Mouse (Mus musculus) midbrain, embryonic 15.5 days (tissue): Measurements from ENCODE around the gene Tnfrsf13b. TPM values are rescaled to one million over a fixed set of nuclear protein-coding genes. Genes with fewer than 3 reads are reported as not detected.
A peak's percentile ranks its signal among the peaks of the same experiment; 100 is the strongest.

Experiments used
- ATAC-seq: fragments of 200-750 bp; cut with Nextera tagmentation; replicated peaks from 2 replicates; pipeline ENCODE4 v1.8.0; 2017; ENCODE audit warnings: moderate TSS enrichment
- H3K27ac ChIP-seq: fragments of 300-500 bp; sonication (generic); 2 replicates; pipeline ENCODE4 v1.5.1; 2015; ENCODE audit warnings: mild to moderate bottlenecking, inconsistent platforms
- H3K27me3 ChIP-seq: fragments of 300-500 bp; sonication (generic); replicated peaks from 2 replicates; pipeline ENCODE4 v1.6.1; 2015; ENCODE audit warnings: inconsistent platforms
- H3K36me3 ChIP-seq: fragments of 300-500 bp; sonication (generic); replicated peaks from 2 replicates; pipeline ENCODE4 v1.6.1; 2015; ENCODE audit warnings: inconsistent platforms
- H3K4me1 ChIP-seq: fragments of 300-500 bp; sonication (generic); 2 replicates; pipeline ENCODE4 v1.6.1; 2015; ENCODE audit warnings: inconsistent platforms
- H3K4me2 ChIP-seq: fragments of 300-500 bp; sonication (generic); 2 replicates; pipeline ENCODE4 v1.6.1; 2015; ENCODE audit warnings: inconsistent platforms, mild to moderate bottlenecking, moderate library complexity
- H3K4me3 ChIP-seq: fragments of 300-500 bp; sonication (generic); 2 replicates; pipeline ENCODE4 v1.5.1; 2015; ENCODE audit warnings: mild to moderate bottlenecking, inconsistent platforms
- H3K9ac ChIP-seq: fragments of 300-500 bp; sonication (generic); 2 replicates; pipeline ENCODE4 v1.6.1; 2015; ENCODE audit warnings: mild to moderate bottlenecking, inconsistent platforms
- H3K9me3 ChIP-seq: fragments of 300-500 bp; sonication (generic); 2 replicates; pipeline ENCODE4 v1.6.1; 2016; ENCODE audit warnings: inconsistent platforms
- WGBS: fragments of 180-500 bp; shearing (Covaris S2); methylation state at CpG from one replicate; pipeline ENCODE4 v1.1.7; 2015; ENCODE audit warnings: mixed read lengths; 5-methylcytosine and 5-hydroxymethylcytosine counted together
- polyA plus RNA-seq: library from polyadenylated mRNA; unstranded; fragments of >200 nt; fragmentation: Nextera tagmentation; extraction: Ambion mirVana; gene quantifications from 2 replicates; pipeline ENCODE4 v1.2.1, GENCODE M21; 2015

The Tnfrsf13b gene
- 0.57 and 1.1 TPM in 2 replicates for polyA plus RNA-seq

- no peaks in the 10 kb centered on the region for H3K27me3 ChIP-seq
- no peak for ATAC-seq
- H3K36me3 ChIP-seq = no peaks in the 10 kb centered on the region
- 87% methylated on average over 23 of the region's 23 CpGs for WGBS
- no peaks in the 10 kb centered on the region for H3K4me1 ChIP-seq
- H3K9ac ChIP-seq = no peak within 1 kb of the TSS
- no peak within 1 kb of the TSS for H3K27ac ChIP-seq
- no peak within 1 kb of the TSS for H3K4me2 ChIP-seq
- no peak within 1 kb of the TSS for H3K4me3 ChIP-seq
- no peaks in the 10 kb centered on the region for H3K9me3 ChIP-seq
These were observed at the start of gene Tnfrsf13b for GRCm38 (mm10) chr11:61126606-61127355. Gene Tnfrsf13b, plus strand, starts transcription at chr11:61126755.

GRCm38 (mm10) chr11:61081624-61082023, 44.9 kb upstream of the Tnfrsf13b start:
- no peak for ATAC-seq
- 81% methylated on average over 2 of the region's 2 CpGs for WGBS
- no peak overlapping the region for H3K4me3 ChIP-seq
- H3K4me2 ChIP-seq = no peak overlapping the region
- no peak overlapping the region for H3K9ac ChIP-seq
- no peak overlapping the region for H3K27ac ChIP-seq
- H3K36me3 ChIP-seq = no peaks in the 10 kb centered on the region
- no peaks in the 10 kb centered on the region for H3K27me3 ChIP-seq
- no peaks in the 10 kb centered on the region for H3K9me3 ChIP-seq
- H3K4me1 ChIP-seq = no peaks in the 10 kb centered on the region

- Histone ChIP-seq H3K4me3 (no peak overlapping the region), H3K9ac (no peak overlapping the region), H3K36me3 (no peaks in the 10 kb centered on the region), H3K4me2 (no peak overlapping the region), H3K27me3 (no peaks in the 10 kb centered on the region), H3K9me3 (no peaks in the 10 kb centered on the region), H3K27ac (no peak overlapping the region), H3K4me1 (peaks cover 7% of the 10 kb centered on the region; the same call in 1 of the 2 replicates)
- 46% methylated on average over 7 of the region's 7 CpGs for WGBS
- no peak for ATAC-seq
These were observed 36.4 kb upstream of the Tnfrsf13b start for GRCm38 (mm10) chr11:61090195-61090594.

GRCm38 (mm10) chr11:61091192-61091591, 35.4 kb upstream of the Tnfrsf13b start:
- no peaks in the 10 kb centered on the region for H3K27me3 ChIP-seq

GRCm38 (mm10) chr11:61091642-61092262, 34.8 kb upstream of the Tnfrsf13b start:
- Histone ChIP-seq H3K36me3 (no peaks in the 10 kb centered on the region), H3K4me3 (no peak overlapping the region), H3K9me3 (no peaks in the 10 kb centered on the region), H3K4me2 (no peak overlapping the region), H3K9ac (no peak overlapping the region), H3K27me3 (no peaks in the 10 kb centered on the region), H3K4me1 (peaks cover 7% of the 10 kb centered on the region; the same call in 1 of the 2 replicates), H3K27ac (peak overlapping the region; percentile 31; the same call in 1 of the 2 replicates)
- 13% methylated on average over 7 of the region's 7 CpGs for WGBS
- no peak for ATAC-seq

More at GRCm38 (mm10) chr11:61091192-61091591, 35.4 kb upstream of the Tnfrsf13b start:
- H3K4me3 ChIP-seq = no peak overlapping the region
- no peaks in the 10 kb centered on the region for H3K36me3 ChIP-seq
- H3K4me1 ChIP-seq = peaks cover 7% of the 10 kb centered on the region; the same call in 1 of the 2 replicates
- H3K9me3 ChIP-seq = no peaks in the 10 kb centered on the region
- peak; percentile 63; the same call in 1 of the 2 replicates for ATAC-seq
- H3K9ac ChIP-seq = no peak overlapping the region
- H3K27ac ChIP-seq = no peak overlapping the region
- no peak overlapping the region for H3K4me2 ChIP-seq
- WGBS = 43% methylated on average over 3 of the region's 3 CpGs

- no peak overlapping the region for H3K9ac ChIP-seq
- H3K9me3 ChIP-seq = no peaks in the 10 kb centered on the region
- no peaks in the 10 kb centered on the region for H3K36me3 ChIP-seq
- 0 out of 2 replicates have a peak, but pooled peaks cover 2% of the 10 kb centered on the region for H3K4me1 ChIP-seq
- H3K27ac ChIP-seq = no peak overlapping the region
- ATAC-seq = no peak
- H3K4me2 ChIP-seq = no peak overlapping the region
- WGBS = 67% methylated on average over 1 of the region's 1 CpGs
- H3K27me3 ChIP-seq = no peaks in the 10 kb centered on the region
- no peak overlapping the region for H3K4me3 ChIP-seq
These were observed 28.5 kb upstream of the Tnfrsf13b start for GRCm38 (mm10) chr11:61098046-61098445.

- 36% methylated on average over 13 of the region's 13 CpGs for WGBS
- ATAC-seq = no peak
- H3K4me3 ChIP-seq = no peak overlapping the region
These were observed 23.9 kb upstream of the Tnfrsf13b start for GRCm38 (mm10) chr11:61102397-61103339.

GRCm38 (mm10) chr11:61104241-61104901, 22.2 kb upstream of the Tnfrsf13b start:
- Histone ChIP-seq H3K4me1 (peaks cover 16% of the 10 kb centered on the region), H3K27ac (no peak overlapping the region), H3K9me3 (no peaks in the 10 kb centered on the region), H3K36me3 (no peaks in the 10 kb centered on the region), H3K9ac (no peak overlapping the region), H3K4me2 (peak overlapping the region; percentile 13), H3K4me3 (no peak overlapping the region), H3K27me3 (0 out of 2 replicates have a peak, but pooled peaks cover 4% of the 10 kb centered on the region)
- ATAC-seq = peak; percentile 89
- WGBS = 12% methylated on average over 20 of the region's 20 CpGs

More at GRCm38 (mm10) chr11:61102397-61103339, 23.9 kb upstream of the Tnfrsf13b start:
- no peak overlapping the region for H3K9ac ChIP-seq
- H3K4me1 ChIP-seq = peaks cover 16% of the 10 kb centered on the region
- no peaks in the 10 kb centered on the region for H3K36me3 ChIP-seq
- H3K27ac ChIP-seq = no peak overlapping the region
- H3K9me3 ChIP-seq = no peaks in the 10 kb centered on the region
- H3K27me3 ChIP-seq = 0 out of 2 replicates have a peak, but pooled peaks cover 4% of the 10 kb centered on the region
- no peak overlapping the region for H3K4me2 ChIP-seq

GRCm38 (mm10) chr11:61108911-61109361, 17.6 kb upstream of the Tnfrsf13b start:
- H3K9ac ChIP-seq = no peak overlapping the region

GRCm38 (mm10) chr11:61109707-61110106, 16.8 kb upstream of the Tnfrsf13b start:
- H3K4me3 ChIP-seq = no peak overlapping the region
- H3K27ac ChIP-seq = no peak overlapping the region
- WGBS = 81% methylated on average over 6 of the region's 6 CpGs
- no peaks in the 10 kb centered on the region for H3K9me3 ChIP-seq
- no peak overlapping the region for H3K4me2 ChIP-seq
- H3K9ac ChIP-seq = no peak overlapping the region
- ATAC-seq = no peak
- H3K36me3 ChIP-seq = no peaks in the 10 kb centered on the region
- no peaks in the 10 kb centered on the region for H3K27me3 ChIP-seq
- peaks cover 3% of the 10 kb centered on the region; the same call in 1 of the 2 replicates for H3K4me1 ChIP-seq

More at GRCm38 (mm10) chr11:61108911-61109361, 17.6 kb upstream of the Tnfrsf13b start:
- Histone ChIP-seq H3K4me1 (peaks cover 9% of the 10 kb centered on the region), H3K9me3 (no peaks in the 10 kb centered on the region), H3K36me3 (no peaks in the 10 kb centered on the region), H3K4me3 (no peak overlapping the region), H3K27me3 (no peaks in the 10 kb centered on the region), H3K27ac (no peak overlapping the region), H3K4me2 (no peak overlapping the region)
- no peak for ATAC-seq
- 86% methylated on average over 12 of the region's 12 CpGs for WGBS

GRCm38 (mm10) chr11:61110113-61110512, 16.4 kb upstream of the Tnfrsf13b start:
- Histone ChIP-seq H3K36me3 (no peaks in the 10 kb centered on the region), H3K27me3 (no peaks in the 10 kb centered on the region), H3K27ac (no peak overlapping the region), H3K9ac (no peak overlapping the region), H3K4me3 (no peak overlapping the region), H3K9me3 (no peaks in the 10 kb centered on the region), H3K4me2 (no peak overlapping the region), H3K4me1 (no peaks in the 10 kb centered on the region)
- 83% methylated on average over 10 of the region's 10 CpGs for WGBS
- ATAC-seq = no peak
